Mouse (Mus musculus): ENCODE data around the gene Apof. TPM values are rescaled to one million over a fixed set of nuclear protein-coding genes. Genes with fewer than 3 reads are reported as not detected.

The Apof gene
- polyA plus RNA-seq, 1 experiment from 2014 or later: 46.6 TPM

GRCm38 (mm10) chr10:128302785-128303125 is 34.3 kb downstream of the Apof start:
- H3K4me2 ChIP-seq: peak overlapping the region; percentile 81
- peaks cover 35% of the 10 kb centered on the region for H3K4me1 ChIP-seq (replicated peaks)
- H3K4me3 ChIP-seq (replicated peaks): peak overlapping the region; percentile 72
- peaks cover 3% of the 10 kb centered on the region; the same call in 1 of the 2 replicates for H3K36me3 ChIP-seq
- ATAC-seq (ENCODE audit: low read depth): peak; percentile 24; the same call in 1 of the 2 replicates
- no peaks in the 10 kb centered on the region for H3K9me3 ChIP-seq (replicated peaks)
- peak overlapping the region; percentile 92 for H3K27ac ChIP-seq
- 2% methylated on average over 9 of the region's 9 CpGs for WGBS (ENCODE audit: insufficient replicate concordance)
- H3K9ac ChIP-seq: peak overlapping the region; percentile 90
- no peaks in the 10 kb centered on the region; the same call in 1 of the 2 replicates for H3K27me3 ChIP-seq
- no peak for DNase-seq

- under 1% methylated on average over 37 of the region's 37 CpGs for WGBS (ENCODE audit: insufficient replicate concordance)
These were observed 34.9 kb downstream of the Apof start, which contains the start of gene Pan2 for GRCm38 (mm10) chr10:128303126-128304021. Gene Pan2 (plus strand): TSS chr10:128303335.

GRCm38 (mm10) chr10:128309654-128310053 is 41.2 kb downstream of the Apof start:
- H3K4me3 ChIP-seq (replicated peaks): no peak overlapping the region
- H3K9ac ChIP-seq: no peak overlapping the region
- DNase-seq (no peak), ATAC-seq (ENCODE audit: low read depth) (no peak)
- WGBS (ENCODE audit: insufficient replicate concordance): 84% methylated on average over 7 of the region's 7 CpGs
- H3K27ac ChIP-seq: no peak overlapping the region
- H3K4me2 ChIP-seq: no peak overlapping the region
- H3K36me3 ChIP-seq: peaks cover 59% of the 10 kb centered on the region
- peaks cover 7% of the 10 kb centered on the region for H3K4me1 ChIP-seq (replicated peaks)
- H3K27me3 ChIP-seq: no peaks in the 10 kb centered on the region
- H3K9me3 ChIP-seq (replicated peaks): no peaks in the 10 kb centered on the region

More at GRCm38 (mm10) chr10:128303126-128304021, 34.9 kb downstream of the Apof start, which contains the start of gene Pan2:
- Histone ChIP-seq H3K9ac (peak within 1 kb of the TSS; percentile 90), H3K9me3 (replicated peaks) (no peaks in the 10 kb centered on the region), H3K4me1 (replicated peaks) (peaks cover 32% of the 10 kb centered on the region), H3K4me2 (peak within 1 kb of the TSS; percentile 81), H3K36me3 (peaks cover 9% of the 10 kb centered on the region), H3K27ac (peak within 1 kb of the TSS; percentile 92), H3K27me3 (no peaks in the 10 kb centered on the region), H3K4me3 (replicated peaks) (peak within 1 kb of the TSS; percentile 72)
- ATAC-seq (ENCODE audit: low read depth): peak; percentile 98
- peak; percentile 99 for DNase-seq

GRCm38 (mm10) chr10:128310177-128310576 is 41.7 kb downstream of the Apof start:
- Histone ChIP-seq H3K4me3 (replicated peaks) (no peak overlapping the region), H3K27me3 (no peaks in the 10 kb centered on the region), H3K36me3 (peaks cover 64% of the 10 kb centered on the region), H3K9me3 (replicated peaks) (no peaks in the 10 kb centered on the region), H3K4me2 (no peak overlapping the region), H3K27ac (no peak overlapping the region), H3K4me1 (replicated peaks) (peaks cover 5% of the 10 kb centered on the region), H3K9ac (no peak overlapping the region)
- WGBS (ENCODE audit: insufficient replicate concordance): 78% methylated on average over 11 of the region's 11 CpGs
- ATAC-seq (ENCODE audit: low read depth) (no peak), DNase-seq (no peak)

- Histone ChIP-seq H3K4me1 (replicated peaks) (peaks cover 8% of the 10 kb centered on the region), H3K4me3 (replicated peaks) (no peak overlapping the region), H3K4me2 (no peak overlapping the region), H3K27ac (no peak overlapping the region), H3K27me3 (no peaks in the 10 kb centered on the region), H3K36me3 (peaks cover 68% of the 10 kb centered on the region), H3K9me3 (replicated peaks) (no peaks in the 10 kb centered on the region), H3K9ac (no peak overlapping the region)
- WGBS (ENCODE audit: insufficient replicate concordance): 49% methylated on average over 4 of the region's 4 CpGs
- no peak for DNase-seq
- no peak; the same call in 1 of the 2 replicates for ATAC-seq (ENCODE audit: low read depth)
These were observed 42.4 kb downstream of the Apof start for GRCm38 (mm10) chr10:128310902-128311301.

- peaks cover 84% of the 10 kb centered on the region for H3K36me3 ChIP-seq
- no peaks in the 10 kb centered on the region for H3K27me3 ChIP-seq
- H3K9me3 ChIP-seq (replicated peaks): no peaks in the 10 kb centered on the region
- no peak overlapping the region for H3K9ac ChIP-seq
- no peak overlapping the region for H3K4me2 ChIP-seq
- H3K4me1 ChIP-seq (replicated peaks): peaks cover 8% of the 10 kb centered on the region
- DNase-seq: no peak
- ATAC-seq (ENCODE audit: low read depth): peak; percentile 52; the same call in 1 of the 2 replicates
- no peak overlapping the region for H3K4me3 ChIP-seq (replicated peaks)
- H3K27ac ChIP-seq: no peak overlapping the region
- WGBS (ENCODE audit: insufficient replicate concordance): 71% methylated on average over 8 of the region's 8 CpGs
These were observed 47.1 kb downstream of the Apof start for GRCm38 (mm10) chr10:128315578-128315977.

Other genes with a start within 250 kb of the Apof start
- gene Naca, start 233.1 kb upstream of the Apof start, polyA plus RNA-seq (2015; fragmentation: Nextera tagmentation; extraction: Ambion mirVana): 599 and 646 TPM in 2 replicates
- gene Ptges3, start 209.7 kb upstream of the Apof start, polyA plus RNA-seq (2015; fragmentation: Nextera tagmentation; extraction: Ambion mirVana): 380 and 439 TPM in 2 replicates
- gene Atp5b, start 185.4 kb upstream of the Apof start, polyA plus RNA-seq (2015; fragmentation: Nextera tagmentation; extraction: Ambion mirVana): 2,036 and 2,215 TPM in 2 replicates
- 5.8 and 6.7 TPM in 2 replicates for gene Baz2a, start 177.1 kb upstream of the Apof start, polyA plus RNA-seq (2015; fragmentation: Nextera tagmentation; extraction: Ambion mirVana)
- 7.0 and 8.8 TPM in 2 replicates for gene Rbms2, start 88.4 kb upstream of the Apof start, polyA plus RNA-seq (2015; fragmentation: Nextera tagmentation; extraction: Ambion mirVana)
- gene Gls2, start 74.2 kb upstream of the Apof start, polyA plus RNA-seq (2015; fragmentation: Nextera tagmentation; extraction: Ambion mirVana): 1.9 and 2.2 TPM in 2 replicates
- 24.1 and 24.7 TPM in 2 replicates for gene Spryd4, start 56.9 kb upstream of the Apof start, polyA plus RNA-seq (2015; fragmentation: Nextera tagmentation; extraction: Ambion mirVana)
- gene Mip, start 42.8 kb upstream of the Apof start, polyA plus RNA-seq (2015; fragmentation: Nextera tagmentation; extraction: Ambion mirVana): 0.09 TPM in 1 of 2 replicates, not detected in the other
- 34.8 and 37.4 TPM in 2 replicates for gene Timeless, start 36.6 kb upstream of the Apof start, polyA plus RNA-seq (2015; fragmentation: Nextera tagmentation; extraction: Ambion mirVana)
- gene Apon, start 14.6 kb upstream of the Apof start, polyA plus RNA-seq (2015; fragmentation: Nextera tagmentation; extraction: Ambion mirVana): 0.31 and 0.49 TPM in 2 replicates
- gene Stat2, start 1.9 kb downstream of the Apof start, polyA plus RNA-seq (2015; fragmentation: Nextera tagmentation; extraction: Ambion mirVana): 5.7 and 6.3 TPM in 2 replicates
- 0.10 TPM in 1 of 2 replicates, not detected in the other for gene Il23a, start 30.1 kb downstream of the Apof start, polyA plus RNA-seq (2015; fragmentation: Nextera tagmentation; extraction: Ambion mirVana)
- 11.8 and 14.4 TPM in 2 replicates for gene Pan2, start 34.7 kb downstream of the Apof start, polyA plus RNA-seq (2015; fragmentation: Nextera tagmentation; extraction: Ambion mirVana)
- gene Cnpy2, start 53.8 kb downstream of the Apof start, polyA plus RNA-seq (2015; fragmentation: Nextera tagmentation; extraction: Ambion mirVana): 99.7 and 105 TPM in 2 replicates
- 149 and 170 TPM in 2 replicates for gene Cs, start 69.1 kb downstream of the Apof start, polyA plus RNA-seq (2015; fragmentation: Nextera tagmentation; extraction: Ambion mirVana)
- 4.6 and 4.8 TPM in 2 replicates for gene Coq10a, start 100.3 kb downstream of the Apof start, polyA plus RNA-seq (2015; fragmentation: Nextera tagmentation; extraction: Ambion mirVana)
- 5.0 and 5.1 TPM in 2 replicates for gene Ankrd52, start 108.4 kb downstream of the Apof start, polyA plus RNA-seq (2015; fragmentation: Nextera tagmentation; extraction: Ambion mirVana)
- gene Slc39a5, start 132.6 kb downstream of the Apof start, polyA plus RNA-seq (2015; fragmentation: Nextera tagmentation; extraction: Ambion mirVana): 30.5 and 32.8 TPM in 2 replicates
- gene Nabp2, start 142.8 kb downstream of the Apof start, polyA plus RNA-seq (2015; fragmentation: Nextera tagmentation; extraction: Ambion mirVana): 57.3 and 64.4 TPM in 2 replicates
- gene Rnf41, start 143.0 kb downstream of the Apof start, polyA plus RNA-seq (2015; fragmentation: Nextera tagmentation; extraction: Ambion mirVana): 9.0 and 10.7 TPM in 2 replicates
- 18.5 and 30.1 TPM in 2 replicates for gene Smarcc2, start 190.6 kb downstream of the Apof start, polyA plus RNA-seq (2015; fragmentation: Nextera tagmentation; extraction: Ambion mirVana)
- gene Myl6, start 225.5 kb downstream of the Apof start, polyA plus RNA-seq (2015; fragmentation: Nextera tagmentation; extraction: Ambion mirVana): 498 and 524 TPM in 2 replicates
- gene Myl6b, start 230.0 kb downstream of the Apof start, polyA plus RNA-seq (2015; fragmentation: Nextera tagmentation; extraction: Ambion mirVana): 1.2 and 1.3 TPM in 2 replicates